Mouse (Mus musculus) left cerebral cortex, postnatal 4 days (tissue): ENCODE measurements at regions not wholly inside any gene's neighbourhood (a gene's known extent, or its start where the extent isn't known, plus 50 kb on each side); places are given as distances from the start of the nearest gene placed in this dataset.

ENCODE experiments used
- DNase-seq: peaks from one replicate; pipeline ENCODE4 v3.0.0-alpha.2; 2022
- intact Hi-C: fragments of 180-260 bp; cut with DNase I; formaldehyde crosslinking; loops from one replicate; pipeline ENCODE4 v1.15.1; 2025

GRCm38 (mm10) chr10:42095986-42096385, 77.7 kb upstream of the Armc2 start:
- no peak for DNase-seq
- intact Hi-C loops: no loop called here

- peak; percentile 27 for DNase-seq
- intact Hi-C loops: no loop called here
Observed at GRCm38 (mm10) chr10:42094274-42095000, 76.2 kb upstream of the Armc2 start.

- no peak for DNase-seq
- intact Hi-C loops: no loop called here
Observed at GRCm38 (mm10) chr10:42093176-42093759, 75.0 kb upstream of the Armc2 start.

DNA sequence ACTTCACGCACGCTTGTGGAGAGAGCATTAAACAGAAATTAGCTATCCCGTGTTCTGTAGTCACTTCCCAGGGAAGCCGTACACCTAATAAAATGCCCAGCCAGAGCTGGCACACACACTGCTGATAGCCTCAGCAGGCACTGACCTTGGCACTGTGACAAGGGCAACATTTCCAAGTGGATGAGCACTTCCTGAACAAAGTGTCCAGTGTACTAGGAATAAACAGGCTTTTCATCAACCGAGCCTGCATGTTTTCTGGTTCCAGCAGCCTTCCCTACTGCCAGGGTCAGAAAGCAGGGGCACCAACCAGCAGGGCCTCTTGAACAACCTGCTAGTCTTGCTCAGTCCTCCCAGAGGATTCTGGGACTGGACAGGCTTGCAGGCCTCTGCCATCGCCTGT, 74.3 kb upstream of the Armc2 start:
- intact Hi-C loops: no loop called here
- peak; percentile 61 for DNase-seq

DNA sequence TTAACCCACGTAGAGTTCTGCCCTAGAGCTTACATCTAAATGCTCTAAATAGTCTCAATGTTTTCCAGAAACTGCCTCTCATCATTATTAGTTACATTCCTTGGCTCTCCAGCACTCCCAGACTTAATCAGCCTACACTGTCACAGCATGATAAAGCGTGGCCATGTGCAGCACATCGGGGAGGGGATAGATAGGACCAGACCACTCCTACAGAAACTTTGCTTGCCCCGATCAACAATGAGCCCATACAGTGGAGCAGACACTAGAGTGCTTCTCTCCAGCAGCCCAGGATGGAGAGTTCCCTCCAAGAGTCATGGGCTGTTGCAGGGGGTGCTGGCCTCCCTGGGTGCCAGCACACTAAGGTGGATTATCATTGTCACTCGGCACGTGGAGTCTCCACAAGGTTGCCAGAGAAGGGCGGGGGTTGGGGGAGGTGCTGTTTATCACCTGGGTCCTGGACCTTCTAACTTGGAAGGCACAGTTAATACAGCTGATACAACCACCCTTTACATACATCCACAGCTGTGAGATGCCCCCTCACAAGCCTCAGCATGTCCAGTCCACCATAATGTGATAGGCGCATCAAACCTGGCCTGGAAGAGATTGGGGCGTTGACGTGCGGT, 73.4 kb upstream of the Armc2 start:
- intact Hi-C loops: no loop called here

DNA sequence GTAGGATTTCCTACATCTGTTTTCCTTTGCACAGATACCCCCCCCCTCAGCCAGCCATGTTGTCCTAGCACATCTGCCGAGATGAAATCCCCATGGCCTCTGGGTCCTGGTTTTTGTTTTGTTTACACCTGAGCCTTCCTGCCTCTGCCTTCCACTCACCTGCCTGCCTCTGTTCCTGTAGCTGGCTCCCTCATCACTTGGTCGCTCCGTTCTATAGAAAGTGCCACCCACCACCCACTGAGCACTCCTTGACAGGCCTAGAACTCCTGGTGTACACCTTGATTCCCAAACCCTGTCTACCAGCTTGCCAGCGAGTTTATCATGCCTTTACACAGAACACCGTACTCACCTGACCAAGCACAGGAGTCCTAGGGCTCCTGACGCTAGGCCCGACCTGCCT, 72.6 kb upstream of the Armc2 start:
- intact Hi-C loops: no loop called here
- DNase-seq: no peak

More for the DNA sequence above, 73.4 kb upstream of the Armc2 start:
- DNase-seq: no peak

DNA sequence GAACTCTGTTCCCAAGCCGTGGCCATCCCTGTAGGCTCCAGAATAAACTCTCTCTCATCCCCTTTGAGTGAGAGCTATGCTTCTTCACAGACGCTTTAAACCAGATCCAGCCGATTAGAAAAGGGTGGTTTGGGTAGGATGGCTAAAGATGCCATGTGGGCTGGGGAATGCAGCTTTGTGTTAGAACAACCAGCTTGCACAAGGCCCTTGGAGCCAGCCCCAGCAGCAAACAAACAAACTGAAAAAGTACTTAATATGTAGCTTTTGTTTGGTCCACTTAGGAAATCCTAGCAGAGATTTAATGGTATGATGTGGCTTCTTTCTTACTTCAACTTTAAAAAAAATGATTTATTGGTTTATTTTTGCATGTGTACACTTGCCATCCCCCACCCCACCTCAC, 71.9 kb upstream of the Armc2 start:
- intact Hi-C loops: no loop called here
- no peak for DNase-seq

- no peak for DNase-seq
- intact Hi-C loops: no loop called here
Observed at GRCm38 (mm10) chr10:42089686-42090085, 71.4 kb upstream of the Armc2 start.

DNA sequence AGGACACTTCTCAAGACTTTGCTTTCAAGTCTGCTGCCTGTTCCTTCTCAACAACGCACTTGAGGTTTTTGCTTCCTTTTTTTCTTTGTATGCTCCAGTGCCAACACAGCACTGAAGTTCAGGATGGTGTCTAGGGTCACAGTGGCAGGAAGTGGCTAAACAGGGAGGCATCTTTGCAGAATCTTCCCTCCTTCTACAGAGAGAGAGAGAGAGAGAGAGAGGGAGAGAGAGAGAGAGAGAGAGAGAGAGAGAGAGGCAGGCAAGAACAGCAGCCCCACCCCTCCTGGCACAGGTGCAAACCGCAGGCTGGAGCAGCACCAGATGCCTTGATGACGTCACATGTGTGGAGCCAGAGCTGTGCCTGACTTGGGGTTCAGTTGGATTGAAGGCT, 71.0 kb upstream of the Armc2 start:
- DNase-seq: peak; percentile 73
- intact Hi-C loops: no loop called here

- DNase-seq: no peak
- intact Hi-C loops: no loop called here
Observed at GRCm38 (mm10) chr10:42088570-42089234, 70.5 kb upstream of the Armc2 start.

- no peak for DNase-seq
- intact Hi-C loops: no loop called here
Observed at GRCm38 (mm10) chr10:42087906-42088305, 69.7 kb upstream of the Armc2 start.

- intact Hi-C loops: no loop called here
Observed at GRCm38 (mm10) chr10:42086691-42087090, 68.4 kb upstream of the Armc2 start.

GRCm38 (mm10) chr10:42085295-42085694, 67.1 kb upstream of the Armc2 start:
- DNase-seq: no peak
- intact Hi-C loops: no loop called here

More at GRCm38 (mm10) chr10:42086691-42087090, 68.4 kb upstream of the Armc2 start:
- DNase-seq: no peak

DNA sequence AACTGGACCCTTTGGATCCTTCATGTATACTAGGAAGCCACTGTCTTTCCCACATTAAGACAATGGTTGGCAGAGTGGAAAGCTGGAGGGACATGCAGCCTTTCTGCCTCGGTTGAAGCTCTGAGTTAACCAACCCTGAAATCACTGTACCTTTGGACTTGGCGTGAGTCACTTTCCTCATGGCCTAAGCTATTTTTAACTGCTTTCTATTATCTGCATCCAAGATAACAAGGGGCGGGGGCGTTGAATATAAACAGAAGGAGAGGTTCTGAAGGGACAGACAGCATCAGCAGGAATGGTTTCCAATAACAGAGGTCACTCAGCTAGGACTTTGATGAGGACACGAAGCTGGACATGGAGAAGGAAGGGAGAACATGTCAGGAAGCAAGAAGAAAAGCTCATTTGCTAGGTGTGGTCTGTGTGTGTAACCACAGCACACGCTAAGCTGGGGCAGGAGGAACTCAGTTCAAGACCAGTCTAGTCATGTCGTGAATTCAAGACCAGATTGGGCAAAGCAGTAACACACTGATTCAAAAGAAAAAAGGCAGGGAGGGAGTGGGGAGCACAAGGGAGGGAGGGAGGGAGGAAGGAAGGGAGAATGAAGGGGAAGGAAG, 64.1 kb upstream of the Armc2 start:
- DNase-seq: no peak
- intact Hi-C loops: no loop called here

- no peak for DNase-seq
- intact Hi-C loops: no loop called here
Observed at GRCm38 (mm10) chr10:42079775-42080174, 61.5 kb upstream of the Armc2 start.

DNA sequence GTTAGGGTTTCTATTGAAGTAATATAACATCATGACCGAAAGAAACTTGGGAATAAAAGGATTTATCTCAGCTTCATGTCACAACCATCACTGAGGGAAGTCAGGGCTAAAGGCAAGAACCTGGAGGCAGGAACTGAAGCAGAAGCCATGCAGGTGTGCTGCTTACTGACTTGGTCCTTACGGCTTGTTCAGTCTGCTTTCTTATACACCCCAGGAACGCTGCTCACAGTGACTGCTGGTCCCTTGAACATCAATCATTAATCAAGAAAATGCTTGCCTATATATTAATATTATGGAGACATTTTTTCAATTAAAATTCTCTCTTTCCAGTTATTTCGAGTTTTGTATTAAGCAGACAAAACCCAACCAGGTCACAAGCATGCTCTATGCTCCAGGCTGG, 58.5 kb upstream of the Armc2 start:
- intact Hi-C loops: no loop called here
- DNase-seq: no peak

DNA sequence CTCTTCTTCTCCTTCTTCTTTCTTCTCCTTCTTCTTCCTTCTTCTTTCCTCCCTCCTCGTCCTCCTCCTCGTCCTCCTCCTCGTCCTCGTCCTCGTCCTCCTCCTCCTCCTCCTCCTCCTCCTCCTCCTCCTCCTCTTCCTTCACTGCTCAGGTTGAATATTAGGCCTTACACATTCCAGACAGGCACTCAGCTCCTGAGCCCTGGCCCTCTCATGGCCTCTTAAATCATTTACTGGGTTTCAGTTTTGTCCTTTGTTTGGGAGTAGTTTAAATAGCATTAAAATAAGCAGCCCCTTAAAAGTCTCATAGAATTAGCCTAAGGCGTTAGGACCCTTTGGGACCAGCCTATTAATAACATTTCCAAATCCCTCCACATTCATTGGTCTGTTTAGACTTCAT, 57.3 kb upstream of the Armc2 start:
- intact Hi-C loops: no loop called here
- DNase-seq: no peak

GRCm38 (mm10) chr10:42072758-42073157, 54.5 kb upstream of the Armc2 start:
- intact Hi-C loops: no loop called here
- DNase-seq: no peak

- DNase-seq: no peak
- intact Hi-C loops: no loop called here
Observed at GRCm38 (mm10) chr10:42072131-42072530, 53.9 kb upstream of the Armc2 start.

DNA sequence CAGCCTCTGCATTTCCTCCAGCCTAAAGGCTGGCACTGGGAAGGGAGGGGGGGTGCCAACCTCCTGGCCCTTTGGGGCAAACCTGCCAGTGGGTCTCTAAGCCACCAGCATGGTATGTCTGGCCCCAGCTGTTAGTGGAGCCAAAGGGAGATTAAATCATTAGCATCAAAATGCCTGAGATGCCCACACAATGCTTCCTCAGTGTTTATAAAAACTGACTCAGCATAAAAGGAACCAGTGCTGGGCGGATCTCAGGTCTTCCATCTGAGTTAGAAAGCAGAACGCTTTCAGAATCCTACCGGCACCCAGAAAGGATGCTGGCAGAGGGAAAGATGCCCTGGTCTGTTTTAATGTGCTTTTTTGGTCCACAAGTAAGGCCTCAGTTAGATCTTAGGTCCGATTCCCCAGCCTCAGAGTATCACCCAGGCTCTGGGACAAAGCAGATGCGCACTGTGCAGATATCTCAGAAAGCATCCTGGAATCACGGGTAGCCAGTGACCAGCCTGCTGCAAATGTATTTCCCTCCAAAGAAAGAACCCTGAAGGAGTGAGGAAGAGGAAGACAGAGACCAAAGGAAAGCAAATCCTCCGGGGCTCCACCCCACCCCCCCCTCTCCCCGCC, 53.3 kb upstream of the Armc2 start:
- no peak for DNase-seq
- intact Hi-C loops: no loop called here
